Mouse (Mus musculus): ENCODE data around the gene Med14. TPM values are rescaled to one million over a fixed set of nuclear protein-coding genes. Genes with fewer than 3 reads are reported as not detected.

Med14 gene
- polyA plus RNA-seq, 1 experiment from 2014 or later = 6.9 TPM

DNA sequence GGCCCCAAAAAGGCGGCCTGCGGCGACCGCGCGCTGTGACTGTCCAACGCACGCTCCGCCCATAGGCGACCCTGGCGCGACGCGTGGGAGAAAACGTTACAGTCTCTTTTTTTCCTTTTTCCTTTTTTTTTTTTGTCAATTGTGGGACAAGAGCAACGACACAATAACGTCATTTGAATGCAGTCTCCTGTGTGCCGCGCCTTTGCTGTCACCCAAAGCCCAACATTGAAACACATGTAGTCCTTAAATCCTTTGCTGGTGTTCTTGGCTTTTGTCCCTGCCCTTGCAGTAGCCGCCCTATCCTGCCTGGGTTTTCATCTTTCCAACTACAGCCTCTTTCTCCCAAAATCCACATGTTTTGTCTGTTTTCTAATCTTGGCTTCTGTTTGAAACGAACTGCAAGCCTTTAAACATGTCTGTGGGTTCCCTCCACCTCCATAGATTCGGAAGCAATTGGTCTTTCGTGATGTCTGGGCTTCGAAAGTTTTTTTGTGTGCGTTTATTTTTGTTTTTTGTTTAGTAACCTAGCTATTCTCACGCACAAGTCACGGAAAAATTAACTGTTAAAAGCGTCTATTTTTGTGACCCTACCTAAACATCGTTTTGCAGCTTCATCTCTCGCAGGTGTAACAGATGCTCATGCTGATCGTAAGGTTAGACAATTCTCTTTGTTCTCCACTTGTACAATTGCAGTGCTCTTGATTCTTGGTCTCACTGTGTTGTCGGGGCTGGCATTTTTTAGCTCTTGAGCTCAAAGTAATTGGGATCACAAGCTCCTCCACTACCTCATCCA, 657 bp upstream of the Med14 start:
- H3K4me1 ChIP-seq (ENCODE audit: control insufficient read depth, insufficient read depth, low read length) = no peaks in the 10 kb centered on the region
- no peak for ATAC-seq
- H3K9me3 ChIP-seq (ENCODE audit: control insufficient read depth, low read length) = no peaks in the 10 kb centered on the region
- WGBS = 12% methylated on average over 31 of the region's 32 CpGs
- H3K4me3 ChIP-seq (ENCODE audit: low read length) = peak overlapping the region; percentile 64
- peaks cover 6% of the 10 kb centered on the region; the same call in 1 of the 2 replicates for H3K27me3 ChIP-seq (replicated peaks; ENCODE audit: control insufficient read depth, insufficient read depth, low read length)
- peak overlapping the region; percentile 49 for H3K4me2 ChIP-seq (ENCODE audit: low read depth, low read length)
- no peaks in the 10 kb centered on the region for H3K36me3 ChIP-seq (ENCODE audit: control insufficient read depth, insufficient read depth, low read length)
- H3K9ac ChIP-seq (ENCODE audit: low read depth, low read length) = peak overlapping the region; percentile 80
- H3K27ac ChIP-seq (ENCODE audit: low read length) = peak overlapping the region; percentile 94

GRCm38 (mm10) chrX:12761259-12761625, 631 bp downstream of the Med14 start:
- Histone ChIP-seq H3K4me3 (ENCODE audit: low read length) (peak overlapping the region; percentile 64), H3K9me3 (ENCODE audit: control insufficient read depth, low read length) (no peaks in the 10 kb centered on the region), H3K36me3 (ENCODE audit: control insufficient read depth, insufficient read depth, low read length) (no peaks in the 10 kb centered on the region), H3K27me3 (replicated peaks; ENCODE audit: control insufficient read depth, insufficient read depth, low read length) (peaks cover 6% of the 10 kb centered on the region; the same call in 1 of the 2 replicates), H3K4me1 (ENCODE audit: control insufficient read depth, insufficient read depth, low read length) (no peaks in the 10 kb centered on the region), H3K27ac (ENCODE audit: low read length) (peak overlapping the region; percentile 94), H3K4me2 (ENCODE audit: low read depth, low read length) (peak overlapping the region; percentile 42), H3K9ac (ENCODE audit: low read depth, low read length) (peak overlapping the region; percentile 80)
- no peak for ATAC-seq
- 17% methylated on average over 17 of the region's 25 CpGs for WGBS

DNA sequence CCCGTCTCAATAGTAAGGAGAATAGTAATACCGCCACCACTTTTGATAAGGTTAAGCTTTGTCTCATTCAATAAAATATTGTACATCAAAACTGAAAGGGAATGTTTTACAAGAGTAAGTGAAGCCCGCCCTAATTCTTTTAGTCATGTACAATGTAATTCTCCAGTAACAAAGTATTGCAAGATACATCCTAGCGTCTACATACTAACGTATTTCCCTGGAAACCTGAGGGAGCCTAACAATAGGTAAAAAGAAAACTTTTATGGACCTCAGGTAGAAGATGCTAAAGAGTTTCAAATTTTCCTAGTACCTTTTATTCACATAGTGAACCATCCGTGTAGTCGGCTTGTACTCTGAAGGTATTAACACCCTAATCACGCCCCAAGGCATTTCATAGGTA, 1.4 kb downstream of the Med14 start:
- H3K27me3 ChIP-seq (replicated peaks; ENCODE audit: control insufficient read depth, insufficient read depth, low read length) = peaks cover 6% of the 10 kb centered on the region; the same call in 1 of the 2 replicates
- no peaks in the 10 kb centered on the region for H3K4me1 ChIP-seq (ENCODE audit: control insufficient read depth, insufficient read depth, low read length)
- H3K36me3 ChIP-seq (ENCODE audit: control insufficient read depth, insufficient read depth, low read length) = no peaks in the 10 kb centered on the region
- no peak overlapping the region; the same call in 1 of the 2 replicates for H3K27ac ChIP-seq (ENCODE audit: low read length)
- peak overlapping the region; percentile 48 for H3K4me2 ChIP-seq (ENCODE audit: low read depth, low read length)
- no peak for ATAC-seq
- H3K4me3 ChIP-seq (ENCODE audit: low read length) = peak overlapping the region; percentile 64
- 0 out of 2 replicates have a peak overlapping the region, but pooled peaks have one; percentile 37 for H3K9ac ChIP-seq (ENCODE audit: low read depth, low read length)
- no peaks in the 10 kb centered on the region for H3K9me3 ChIP-seq (ENCODE audit: control insufficient read depth, low read length)
- WGBS = 19% methylated on average over 8 of the region's 8 CpGs

DNA sequence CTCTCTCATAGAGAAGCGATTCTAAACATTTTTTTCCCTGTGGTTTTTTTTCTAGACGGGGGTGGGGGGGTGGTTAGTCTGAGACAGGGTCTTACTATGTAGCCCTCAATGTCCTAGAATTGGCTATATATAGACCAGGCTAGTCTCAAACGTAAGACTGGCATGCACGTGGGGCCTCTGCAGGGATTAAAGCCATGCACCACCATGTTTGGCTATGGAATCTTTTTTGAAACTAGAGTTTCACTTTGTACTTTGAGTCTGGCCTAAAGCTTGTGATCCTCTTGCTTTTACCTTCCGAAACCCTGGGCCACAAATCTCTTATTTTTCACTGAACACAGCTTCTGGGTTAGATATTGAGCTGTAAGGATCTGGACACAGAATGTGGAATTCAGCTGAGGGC, 2.2 kb downstream of the Med14 start:
- Histone ChIP-seq H3K4me2 (ENCODE audit: low read depth, low read length) (peak overlapping the region; percentile 17), H3K27me3 (replicated peaks; ENCODE audit: control insufficient read depth, insufficient read depth, low read length) (peaks cover 6% of the 10 kb centered on the region; the same call in 1 of the 2 replicates), H3K4me3 (ENCODE audit: low read length) (no peak overlapping the region), H3K36me3 (ENCODE audit: control insufficient read depth, insufficient read depth, low read length) (no peaks in the 10 kb centered on the region), H3K9me3 (ENCODE audit: control insufficient read depth, low read length) (no peaks in the 10 kb centered on the region), H3K9ac (ENCODE audit: low read depth, low read length) (no peak overlapping the region), H3K27ac (ENCODE audit: low read length) (no peak overlapping the region), H3K4me1 (ENCODE audit: control insufficient read depth, insufficient read depth, low read length) (no peaks in the 10 kb centered on the region)
- WGBS = 48% methylated on average over 5 of the region's 5 CpGs
- ATAC-seq = no peak

DNA sequence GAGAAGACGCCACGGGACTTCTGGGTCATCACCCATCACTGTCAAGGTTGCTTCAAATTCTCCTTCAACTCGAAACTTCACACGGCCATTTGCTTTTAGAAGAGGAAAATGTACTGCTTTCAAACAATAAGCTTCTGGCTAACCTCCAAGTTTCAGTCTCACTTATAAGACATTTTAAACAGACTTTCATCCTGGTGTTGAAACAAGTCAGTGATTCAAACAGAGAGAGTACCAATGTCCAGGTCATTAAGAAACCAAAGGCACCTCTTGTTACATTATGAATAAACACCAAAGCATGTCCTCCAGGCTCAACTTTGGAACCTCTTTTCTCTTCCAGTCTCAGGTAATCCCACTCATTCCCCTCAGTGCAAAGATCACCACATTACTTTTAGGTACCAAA, 14.0 kb downstream of the Med14 start:
- no peak overlapping the region for H3K4me3 ChIP-seq (ENCODE audit: low read length)

GRCm38 (mm10) chrX:12746729-12747128, 15.1 kb downstream of the Med14 start:
- H3K27ac ChIP-seq (ENCODE audit: low read length) = no peak overlapping the region
- 91% methylated on average over 3 of the region's 3 CpGs for WGBS
- ATAC-seq = no peak
- H3K9ac ChIP-seq (ENCODE audit: low read depth, low read length) = no peak overlapping the region
- no peaks in the 10 kb centered on the region for H3K36me3 ChIP-seq (ENCODE audit: control insufficient read depth, insufficient read depth, low read length)
- H3K4me2 ChIP-seq (ENCODE audit: low read depth, low read length) = no peak overlapping the region
- H3K9me3 ChIP-seq (ENCODE audit: control insufficient read depth, low read length) = no peaks in the 10 kb centered on the region
- no peaks in the 10 kb centered on the region for H3K4me1 ChIP-seq (ENCODE audit: control insufficient read depth, insufficient read depth, low read length)
- H3K27me3 ChIP-seq (replicated peaks; ENCODE audit: control insufficient read depth, insufficient read depth, low read length) = no peaks in the 10 kb centered on the region
- H3K4me3 ChIP-seq (ENCODE audit: low read length) = no peak overlapping the region

More for the DNA sequence above, 14.0 kb downstream of the Med14 start:
- Histone ChIP-seq H3K4me1 (ENCODE audit: control insufficient read depth, insufficient read depth, low read length) (no peaks in the 10 kb centered on the region), H3K9me3 (ENCODE audit: control insufficient read depth, low read length) (no peaks in the 10 kb centered on the region), H3K9ac (ENCODE audit: low read depth, low read length) (no peak overlapping the region), H3K4me2 (ENCODE audit: low read depth, low read length) (no peak overlapping the region), H3K27ac (ENCODE audit: low read length) (no peak overlapping the region), H3K27me3 (replicated peaks; ENCODE audit: control insufficient read depth, insufficient read depth, low read length) (no peaks in the 10 kb centered on the region), H3K36me3 (ENCODE audit: control insufficient read depth, insufficient read depth, low read length) (no peaks in the 10 kb centered on the region)
- no peak for ATAC-seq
- WGBS = 72% methylated on average over 4 of the region's 4 CpGs

GRCm38 (mm10) chrX:12740396-12740795, 21.5 kb downstream of the Med14 start:
- Histone ChIP-seq H3K36me3 (ENCODE audit: control insufficient read depth, insufficient read depth, low read length) (no peaks in the 10 kb centered on the region), H3K27me3 (replicated peaks; ENCODE audit: control insufficient read depth, insufficient read depth, low read length) (no peaks in the 10 kb centered on the region), H3K9ac (ENCODE audit: low read depth, low read length) (no peak overlapping the region), H3K4me2 (ENCODE audit: low read depth, low read length) (no peak overlapping the region), H3K27ac (ENCODE audit: low read length) (no peak overlapping the region), H3K9me3 (ENCODE audit: control insufficient read depth, low read length) (no peaks in the 10 kb centered on the region), H3K4me3 (ENCODE audit: low read length) (no peak overlapping the region), H3K4me1 (ENCODE audit: control insufficient read depth, insufficient read depth, low read length) (no peaks in the 10 kb centered on the region)
- ATAC-seq = no peak

DNA sequence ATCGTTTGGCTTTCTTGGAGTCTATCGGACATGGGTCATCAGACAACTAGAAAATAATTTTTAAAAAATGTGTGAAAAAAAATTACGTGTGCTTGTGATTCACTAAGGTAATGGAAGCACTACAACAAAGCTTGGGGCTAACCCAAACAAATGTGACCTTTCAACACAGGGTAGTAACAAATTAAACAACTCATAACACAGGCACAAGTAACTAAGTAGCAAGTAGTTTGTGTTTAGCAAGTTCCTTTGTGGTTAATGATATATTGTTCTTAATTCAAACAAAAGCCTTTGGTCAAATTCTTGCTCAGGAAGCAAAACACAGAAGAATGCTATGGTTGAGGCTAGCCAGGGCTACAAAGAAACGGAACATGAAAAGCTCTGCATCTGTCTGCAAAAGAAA, 45.8 kb downstream of the Med14 start:
- Histone ChIP-seq H3K36me3 (ENCODE audit: control insufficient read depth, insufficient read depth, low read length) (no peaks in the 10 kb centered on the region), H3K4me3 (ENCODE audit: low read length) (no peak overlapping the region), H3K27me3 (replicated peaks; ENCODE audit: control insufficient read depth, insufficient read depth, low read length) (no peaks in the 10 kb centered on the region), H3K27ac (ENCODE audit: low read length) (no peak overlapping the region), H3K9ac (ENCODE audit: low read depth, low read length) (no peak overlapping the region), H3K9me3 (ENCODE audit: control insufficient read depth, low read length) (no peaks in the 10 kb centered on the region), H3K4me1 (ENCODE audit: control insufficient read depth, insufficient read depth, low read length) (no peaks in the 10 kb centered on the region), H3K4me2 (ENCODE audit: low read depth, low read length) (no peak overlapping the region)
- no peak for ATAC-seq
- 82% methylated on average over 4 of the region's 4 CpGs for WGBS

DNA sequence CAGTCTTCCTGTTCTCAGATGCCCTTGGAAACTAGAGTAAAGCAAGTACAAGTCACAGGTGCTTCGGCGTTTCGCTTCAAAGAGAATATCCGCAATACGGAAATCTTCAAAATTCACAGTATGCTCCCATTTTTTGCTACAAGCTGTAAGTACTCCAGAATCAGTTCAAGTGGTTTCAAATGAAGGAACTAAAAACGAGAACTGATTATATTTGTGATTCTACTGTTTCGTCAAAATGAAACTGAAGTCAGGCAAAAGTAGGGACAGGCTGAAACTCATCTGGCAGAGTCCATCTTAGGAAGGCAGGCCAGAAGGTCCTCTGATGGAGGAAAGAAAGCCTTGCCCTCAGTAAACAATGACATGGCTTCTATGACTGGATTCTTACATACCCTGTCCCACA, 48.1 kb downstream of the Med14 start:
- H3K9ac ChIP-seq (ENCODE audit: low read depth, low read length) = no peak overlapping the region
- no peak overlapping the region for H3K4me2 ChIP-seq (ENCODE audit: low read depth, low read length)
- H3K9me3 ChIP-seq (ENCODE audit: control insufficient read depth, low read length) = no peaks in the 10 kb centered on the region
- ATAC-seq = no peak
- H3K36me3 ChIP-seq (ENCODE audit: control insufficient read depth, insufficient read depth, low read length) = no peaks in the 10 kb centered on the region
- no peak overlapping the region for H3K4me3 ChIP-seq (ENCODE audit: low read length)
- H3K27me3 ChIP-seq (replicated peaks; ENCODE audit: control insufficient read depth, insufficient read depth, low read length) = no peaks in the 10 kb centered on the region
- H3K27ac ChIP-seq (ENCODE audit: low read length) = no peak overlapping the region
- WGBS = 92% methylated on average over 7 of the region's 7 CpGs
- no peaks in the 10 kb centered on the region for H3K4me1 ChIP-seq (ENCODE audit: control insufficient read depth, insufficient read depth, low read length)

- Histone ChIP-seq H3K9me3 (ENCODE audit: control insufficient read depth, low read length) (no peaks in the 10 kb centered on the region), H3K36me3 (ENCODE audit: control insufficient read depth, insufficient read depth, low read length) (no peaks in the 10 kb centered on the region), H3K4me3 (ENCODE audit: low read length) (no peak overlapping the region), H3K4me2 (ENCODE audit: low read depth, low read length) (no peak overlapping the region), H3K27ac (ENCODE audit: low read length) (no peak overlapping the region), H3K4me1 (ENCODE audit: control insufficient read depth, insufficient read depth, low read length) (no peaks in the 10 kb centered on the region), H3K9ac (ENCODE audit: low read depth, low read length) (no peak overlapping the region), H3K27me3 (replicated peaks; ENCODE audit: control insufficient read depth, insufficient read depth, low read length) (no peaks in the 10 kb centered on the region)
- WGBS = 76% methylated on average over 8 of the region's 8 CpGs
- ATAC-seq = no peak
Measured at GRCm38 (mm10) chrX:12686910-12687309, 75.0 kb downstream of the Med14 start.
